Mouse (Mus musculus) spleen, postnatal 10 days (tissue): Measurements from ENCODE around the gene Abcb5.

Experiments
- DNase-seq, 2 experiments: peaks; one replicate each; pipeline ENCODE4 v3.0.0; 2021 to 2022; ENCODE audit warnings: low spot score in 2 of 2

The Abcb5 gene

GRCm38 (mm10) chr12:118847861-118848495 is 118.2 kb downstream of the Abcb5 start:
- no peak for DNase-seq

- DNase-seq: no peak
Measured at GRCm38 (mm10) chr12:118847381-118847780, 118.8 kb downstream of the Abcb5 start.

- DNase-seq: peak in 1 of 2 experiments; percentile 34
Measured at GRCm38 (mm10) chr12:118846649-118847321, 119.4 kb downstream of the Abcb5 start.

DNA sequence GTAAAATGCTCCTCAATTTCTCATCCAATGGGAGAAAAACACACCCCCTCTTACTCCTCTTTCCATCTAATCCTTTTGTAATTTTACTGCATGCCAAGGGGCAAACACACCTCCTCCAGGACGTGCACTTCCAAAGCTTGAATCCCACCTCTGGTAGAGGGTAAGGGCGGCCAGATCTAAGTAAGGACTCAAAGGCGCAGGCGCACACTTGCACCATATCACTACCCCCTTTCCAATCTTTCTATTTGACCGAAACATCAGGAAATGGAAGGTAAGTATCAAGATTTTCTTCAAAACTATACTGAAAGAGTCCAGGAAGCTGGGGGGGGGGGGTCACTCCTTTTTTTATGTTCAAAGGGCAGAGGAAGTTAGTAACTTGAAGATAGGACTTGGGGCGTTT is 120.0 kb downstream of the Abcb5 start, which contains the start of gene Sp8:
Gene Sp8 (plus strand): TSS at position 109 of the 400 bp plus-strand sequence.
- DNase-seq: no peak

GRCm38 (mm10) chr12:118845351-118845750 is 120.9 kb downstream of the Abcb5 start:
- DNase-seq: no peak

- DNase-seq: no peak
Measured at GRCm38 (mm10) chr12:118844841-118845240, 121.4 kb downstream of the Abcb5 start.

- DNase-seq: no peak
Measured at GRCm38 (mm10) chr12:118844111-118844510, 122.1 kb downstream of the Abcb5 start.

DNA sequence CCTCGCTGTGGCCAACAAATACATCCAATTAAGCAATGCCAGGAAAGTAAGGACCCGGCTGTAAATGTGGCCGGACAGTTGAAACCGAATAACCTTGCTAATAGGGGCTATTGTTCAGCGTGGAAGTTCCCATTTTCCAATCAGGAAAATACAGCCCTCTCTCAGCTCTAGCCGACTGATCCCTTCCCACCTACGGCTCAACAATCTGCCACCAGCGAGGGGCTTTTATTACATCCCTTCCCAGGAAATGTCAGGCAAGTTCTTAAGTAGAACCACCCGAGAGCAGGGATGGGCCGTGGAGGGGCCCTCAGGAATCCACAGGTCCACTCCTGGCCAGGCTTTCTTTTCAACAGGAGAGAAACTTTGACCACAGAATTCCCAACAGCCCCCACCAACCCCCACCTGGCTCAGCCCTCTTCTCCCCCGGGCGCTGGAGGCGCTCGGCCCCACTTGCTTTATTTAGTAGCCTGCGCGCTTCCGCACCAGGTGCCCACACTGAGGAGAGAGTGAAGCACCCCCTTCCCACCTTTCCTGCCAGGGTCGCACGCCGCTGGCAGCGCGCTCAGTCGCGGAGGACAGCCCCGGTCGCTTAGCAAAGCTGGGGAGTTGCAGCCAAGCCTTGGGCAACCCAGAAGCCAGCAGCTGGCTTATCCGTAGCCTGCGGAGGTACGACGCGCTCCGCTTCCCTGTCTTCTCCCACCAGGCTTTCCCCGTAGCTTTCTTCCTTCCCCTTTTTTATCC is 123.4 kb downstream of the Abcb5 start:
- DNase-seq: no peak

DNA sequence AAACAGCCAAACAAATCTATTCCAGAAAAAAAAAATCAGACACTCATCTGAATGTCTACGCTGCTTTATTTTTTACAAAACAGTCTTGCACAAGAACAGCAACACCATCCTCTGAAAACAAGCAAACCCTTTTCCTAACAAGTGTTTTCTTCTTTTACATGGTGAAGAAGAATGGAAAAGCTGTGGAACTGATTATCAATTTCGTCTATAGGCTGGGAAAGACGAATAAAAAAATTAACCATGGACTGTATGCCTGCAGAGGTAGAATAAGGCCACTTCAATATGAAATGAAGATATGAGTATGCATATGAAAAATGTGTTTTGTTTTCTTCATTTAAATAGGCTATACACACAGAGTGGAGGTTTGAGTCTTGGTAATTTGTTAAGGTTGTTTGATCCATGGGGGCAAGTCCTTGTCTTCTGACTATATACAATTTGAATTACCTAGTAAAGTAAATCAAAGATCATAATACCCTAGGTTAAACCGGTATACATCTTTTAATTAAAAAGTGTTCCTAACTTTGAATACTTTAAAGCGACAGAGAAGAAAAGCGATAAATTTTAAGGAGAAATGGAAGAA is 124.2 kb downstream of the Abcb5 start:
- no peak for DNase-seq

DNA sequence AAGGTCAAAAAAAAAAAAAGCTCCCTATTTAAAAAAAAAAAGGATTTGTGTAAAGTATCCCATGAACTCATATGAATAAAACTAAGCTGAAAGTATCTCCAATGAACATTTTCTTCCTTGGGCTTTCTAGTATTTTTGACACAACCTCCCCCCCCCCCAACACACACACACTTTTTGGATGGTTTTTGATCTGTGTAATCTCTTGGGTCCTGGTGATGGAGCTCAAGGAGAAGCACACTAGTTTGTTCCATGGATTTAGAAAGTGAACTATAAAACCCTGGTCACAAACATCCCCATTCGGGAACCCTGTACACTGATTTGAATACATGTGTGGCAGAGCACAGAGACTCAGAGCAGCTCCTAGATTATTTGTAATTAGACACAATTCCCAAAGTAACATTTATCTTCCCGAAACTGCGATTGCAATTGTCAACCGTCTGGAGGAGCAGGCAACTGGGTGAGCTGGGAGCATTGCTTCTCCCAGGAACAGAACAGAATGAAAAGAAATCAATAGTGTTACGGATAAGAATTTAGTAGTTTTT is 124.8 kb downstream of the Abcb5 start:
- DNase-seq: no peak

GRCm38 (mm10) chr12:118840861-118841260 is 125.4 kb downstream of the Abcb5 start:
- DNase-seq: no peak

DNA sequence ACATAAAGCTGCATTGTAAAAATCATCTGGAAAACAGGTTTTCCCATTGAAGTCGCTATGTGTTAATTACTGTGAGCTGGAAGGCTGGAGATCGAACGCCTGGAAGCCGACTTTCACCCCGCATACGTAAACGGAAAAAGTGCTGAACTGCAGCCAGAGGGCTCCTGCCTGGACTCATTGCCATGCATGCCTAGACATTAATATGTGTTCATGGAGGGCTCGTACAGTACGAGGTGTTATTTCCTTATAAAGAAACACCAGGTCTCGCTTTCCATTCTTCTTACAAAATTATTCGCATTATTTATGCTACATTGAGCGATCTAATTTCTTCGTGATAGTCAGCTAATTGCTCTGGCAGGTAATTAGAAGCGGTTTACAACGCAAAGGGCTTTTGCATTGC is 125.9 kb downstream of the Abcb5 start:
- DNase-seq: no peak

- DNase-seq: no peak
Measured at GRCm38 (mm10) chr12:118839398-118839797, 126.8 kb downstream of the Abcb5 start.

DNA sequence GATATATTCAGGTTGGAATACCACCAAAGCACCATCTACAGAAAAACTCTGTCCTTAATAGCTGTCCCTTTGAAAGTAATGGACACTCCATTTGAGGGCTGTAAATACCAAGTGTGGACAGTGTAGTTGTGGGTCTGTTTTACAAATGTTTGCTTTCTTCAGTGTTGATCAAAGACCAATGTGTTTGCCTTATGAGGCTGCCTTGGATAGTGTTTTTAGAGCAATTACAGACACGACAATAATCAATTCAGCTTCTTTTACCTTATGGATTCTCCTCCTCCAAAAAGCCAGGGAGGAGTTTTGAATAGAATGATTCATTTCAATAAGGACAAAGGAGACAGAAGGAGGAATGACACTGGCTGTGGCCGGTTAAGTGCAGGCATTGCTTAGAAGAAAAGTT is 128.0 kb downstream of the Abcb5 start:
- no peak for DNase-seq

DNA sequence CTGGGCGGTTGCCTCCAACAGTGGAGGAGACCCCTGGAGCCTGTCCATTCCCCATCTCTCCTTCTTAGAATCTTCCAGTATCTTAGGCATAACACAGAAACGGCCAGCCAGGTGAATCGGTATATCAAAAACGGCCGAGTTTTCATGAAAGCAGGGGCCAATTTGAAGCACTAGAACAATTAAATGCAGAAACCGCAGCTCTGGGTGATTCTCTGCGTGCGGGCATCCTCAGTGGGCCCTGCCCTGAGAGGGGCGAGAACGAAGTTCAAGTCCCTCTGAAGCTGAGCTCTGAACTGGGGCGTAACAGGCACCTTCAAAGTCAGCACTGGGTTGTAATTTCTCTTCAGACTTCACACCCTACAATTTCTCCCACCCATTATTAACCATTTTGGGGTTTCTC is 128.9 kb downstream of the Abcb5 start:
- DNase-seq: no peak

DNA sequence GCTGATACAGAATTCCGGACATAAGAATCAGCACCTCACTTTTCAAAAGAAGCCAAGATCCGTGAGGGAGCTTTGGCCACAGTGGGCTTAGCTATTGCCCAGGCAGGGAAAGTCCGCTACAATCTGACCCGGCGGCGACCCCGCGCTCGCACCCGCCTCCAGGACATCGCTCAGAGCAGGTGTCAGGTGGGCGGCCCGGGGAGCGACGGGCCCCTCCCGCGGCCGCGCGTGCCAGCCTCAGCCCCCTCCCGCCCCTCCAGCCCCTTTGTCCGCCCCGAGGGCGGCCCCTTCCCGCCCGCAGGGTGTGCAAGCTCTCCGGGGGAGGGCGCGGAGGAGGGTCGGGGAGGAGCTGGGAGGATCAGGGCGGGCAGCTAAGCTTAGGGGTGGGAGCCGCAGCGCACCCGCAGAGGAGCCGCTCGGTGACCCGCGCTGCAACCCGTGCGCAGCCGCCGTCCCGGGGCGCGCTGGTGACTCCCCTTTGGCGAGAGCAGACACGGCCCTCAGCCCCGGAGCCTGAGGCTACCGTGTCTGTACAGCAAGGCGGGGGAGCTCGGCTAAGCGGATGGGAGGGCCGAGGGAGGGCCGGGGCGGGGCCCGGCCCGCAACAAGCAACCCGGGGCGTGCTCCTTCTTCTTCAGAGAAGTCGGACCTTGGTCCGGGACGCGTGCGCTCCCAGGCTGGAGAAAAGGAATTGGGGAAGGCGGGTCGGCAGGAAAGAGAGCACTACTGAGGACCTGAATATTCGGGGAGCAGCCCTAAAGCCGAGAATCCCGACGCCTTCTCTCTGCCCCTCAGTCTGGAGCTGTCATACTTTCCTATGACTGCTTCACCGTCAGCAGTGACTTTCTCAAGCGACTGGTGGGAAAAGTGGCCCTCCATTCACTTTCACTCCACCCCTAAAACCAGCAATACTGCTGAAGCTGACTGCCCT is 129.5 kb downstream of the Abcb5 start:
- DNase-seq: no peak

GRCm38 (mm10) chr12:118829881-118830280 is 136.3 kb downstream of the Abcb5 start:
- no peak for DNase-seq
